ENCODE assay signal across 11 mouse cellular contexts in genomic region chr14:54786489-54786888, GRCm38 (mm10). TPM values are rescaled to one million over a fixed set of nuclear protein-coding genes. Genes with fewer than 3 reads are reported as not detected.
DNase-seq lines count a peak whose midpoint lies in the region; ATAC-seq and TF ChIP-seq lines count a peak whose summit lies in the region.
"Had no signal": no experiment of that assay in that cellular context is flagged by ENCODE, and none has a peak within 500 bp of the region (broad histone marks: within the 10 kb centered on the region; RNA-seq: fewer than 3 reads in every experiment).

No protein-coding gene starts in this region.

- intact Hi-C loops in heart, postnatal 10 days (cut with DNase I), result loop anchor here (1.0 kb wide), 1 partner anchor 72 kb away; no protein-coding TSS in a partner anchor

- no peak overlapping the region for H3K9ac ChIP-seq in lung, embryonic 14.5 days
- H3K9ac ChIP-seq in stomach, embryonic 15.5 days, result no peak overlapping the region
- H3K9ac ChIP-seq in forebrain, embryonic 16.5 days (replicated peaks; ENCODE audit: low read depth, low read length), result no peak overlapping the region
- no peak overlapping the region for H3K9ac ChIP-seq in hindbrain, embryonic 12.5 days
- H3K9ac ChIP-seq: limb, embryonic 15.5 days had no signal

- H3K4me3 ChIP-seq in lung, embryonic 14.5 days (ENCODE audit: low read depth, low read length), result no peak overlapping the region
- H3K4me3 ChIP-seq in lung, adult 2 months (replicated peaks; ENCODE audit: extremely low read depth, low read depth, low read length), result no peak overlapping the region
- no peak overlapping the region for H3K4me3 ChIP-seq in stomach, embryonic 15.5 days (replicated peaks)
- H3K4me3 ChIP-seq in forebrain, embryonic 16.5 days (replicated peaks; ENCODE audit: low read length), result no peak overlapping the region
- H3K4me3 ChIP-seq in hindbrain, embryonic 12.5 days, result no peak overlapping the region
- no peak overlapping the region for H3K4me3 ChIP-seq in forebrain, embryonic 10.5 days
- H3K4me3 ChIP-seq: limb, embryonic 15.5 days had no signal

- H3K4me2 ChIP-seq in lung, embryonic 14.5 days, result peak overlapping the region; percentile 31; the same call in 1 of the 2 replicates
- H3K4me2 ChIP-seq in stomach, embryonic 15.5 days, result no peak overlapping the region; the same call in 1 of the 2 replicates
- no peak overlapping the region for H3K4me2 ChIP-seq in forebrain, embryonic 16.5 days (ENCODE audit: low read length)
- no peak overlapping the region for H3K4me2 ChIP-seq in hindbrain, embryonic 12.5 days (replicated peaks)
- H3K4me2 ChIP-seq: limb, embryonic 15.5 days had no signal

- ATAC-seq in lung, embryonic 14.5 days (ENCODE audit: insufficient read depth), result peak; percentile 62; the same call in 1 of the 2 replicates
- peak; percentile 66; the same call in 1 of the 2 replicates for ATAC-seq in stomach, embryonic 15.5 days (ENCODE audit: insufficient read depth, low FRiP score, low read depth)
- ATAC-seq in forebrain, embryonic 16.5 days, result no peak
- no peak for ATAC-seq in hindbrain, embryonic 12.5 days (ENCODE audit: low FRiP score)

- no peak for TF ChIP-seq POLR2A in lung, adult 2 months (IDR thresholded peaks at IDR 0.05; ENCODE audit: borderline replicate concordance, extremely low read depth, low read depth, low read length)

- no peaks in the 10 kb centered on the region for H3K4me1 ChIP-seq in lung, embryonic 14.5 days (ENCODE audit: insufficient read depth)
- H3K4me1 ChIP-seq in lung, adult 2 months (ENCODE audit: control insufficient read depth, insufficient read depth, low read length), result no peaks in the 10 kb centered on the region
- peaks cover 4% of the 10 kb centered on the region; the same call in 1 of the 2 replicates for H3K4me1 ChIP-seq in stomach, embryonic 15.5 days
- H3K4me1 ChIP-seq in forebrain, embryonic 16.5 days (replicated peaks; ENCODE audit: control insufficient read depth, insufficient read depth, low read length), result 0 out of 2 replicates have a peak, but pooled peaks cover 5% of the 10 kb centered on the region
- H3K4me1 ChIP-seq in hindbrain, embryonic 12.5 days, result no peaks in the 10 kb centered on the region
- no peaks in the 10 kb centered on the region for H3K4me1 ChIP-seq in forebrain, embryonic 10.5 days

- no peaks in the 10 kb centered on the region for H3K36me3 ChIP-seq in lung, embryonic 14.5 days (ENCODE audit: insufficient read depth)
- H3K36me3 ChIP-seq in stomach, embryonic 15.5 days, result no peaks in the 10 kb centered on the region
- no peaks in the 10 kb centered on the region for H3K36me3 ChIP-seq in forebrain, embryonic 16.5 days (ENCODE audit: control insufficient read depth, insufficient read depth)
- H3K36me3 ChIP-seq in hindbrain, embryonic 12.5 days, result no peaks in the 10 kb centered on the region
- no peaks in the 10 kb centered on the region for H3K36me3 ChIP-seq in forebrain, embryonic 10.5 days (replicated peaks)
- H3K36me3 ChIP-seq: G1E; limb, embryonic 15.5 days had no signal

- peaks cover 10% of the 10 kb centered on the region; the same call in 1 of the 2 replicates for H3K27me3 ChIP-seq in lung, embryonic 14.5 days (ENCODE audit: insufficient read depth, low read length)
- no peaks in the 10 kb centered on the region for H3K27me3 ChIP-seq in stomach, embryonic 15.5 days (replicated peaks)
- H3K27me3 ChIP-seq in forebrain, embryonic 16.5 days (replicated peaks; ENCODE audit: control insufficient read depth, insufficient read depth, low read length), result peaks cover 5% of the 10 kb centered on the region; the same call in 1 of the 2 replicates
- H3K27me3 ChIP-seq in hindbrain, embryonic 12.5 days, result no peaks in the 10 kb centered on the region; the same call in none of the 2 replicates
- peaks cover 49% of the 10 kb centered on the region for H3K27me3 ChIP-seq in forebrain, embryonic 10.5 days (ENCODE audit: poor library complexity, severe bottlenecking)

- peak overlapping the region; percentile 30; the same call in 1 of the 2 replicates for H3K27ac ChIP-seq in lung, embryonic 14.5 days (ENCODE audit: low read depth)
- H3K27ac ChIP-seq in stomach, embryonic 15.5 days, result no peak overlapping the region; the same call in 1 of the 2 replicates
- H3K27ac ChIP-seq in forebrain, embryonic 16.5 days (ENCODE audit: low read length), result no peak overlapping the region
- H3K27ac ChIP-seq in hindbrain, embryonic 12.5 days, result no peak overlapping the region
- H3K27ac ChIP-seq in forebrain, embryonic 10.5 days, result no peak overlapping the region
- H3K27ac ChIP-seq: limb, embryonic 15.5 days had no signal

- no peak for TF ChIP-seq CTCF in lung, embryonic 14.5 days (IDR thresholded peaks at IDR 0.05; ENCODE audit: low read depth)
- no peak for TF ChIP-seq CTCF in lung, adult 2 months (IDR thresholded peaks at IDR 0.05; ENCODE audit: insufficient read depth, low read length)

- no peaks in the 10 kb centered on the region for H3K9me3 ChIP-seq in lung, embryonic 14.5 days (ENCODE audit: low read depth, low read length)
- no peaks in the 10 kb centered on the region for H3K9me3 ChIP-seq in stomach, embryonic 15.5 days
- H3K9me3 ChIP-seq in forebrain, embryonic 16.5 days (ENCODE audit: control insufficient read depth, low read length), result no peaks in the 10 kb centered on the region
- no peaks in the 10 kb centered on the region for H3K9me3 ChIP-seq in hindbrain, embryonic 12.5 days (replicated peaks)
- no peaks in the 10 kb centered on the region for H3K9me3 ChIP-seq in forebrain, embryonic 10.5 days
- H3K9me3 ChIP-seq: limb, embryonic 15.5 days had no signal

- WGBS in lung, embryonic 14.5 days, result 29% methylated on average over 10 of the region's 10 CpGs
- 35% methylated on average over 10 of the region's 10 CpGs for WGBS in lung, adult 2 months
- 42% methylated on average over 10 of the region's 10 CpGs for WGBS in stomach, embryonic 15.5 days
- 57% methylated on average over 10 of the region's 10 CpGs for WGBS in forebrain, embryonic 16.5 days
- 72% methylated on average over 10 of the region's 10 CpGs for WGBS in hindbrain, embryonic 12.5 days
- WGBS in forebrain, embryonic 10.5 days, result 85% methylated on average over 10 of the region's 10 CpGs

- DNase-seq in lung, embryonic 14.5 days, result peak; percentile 70
- DNase-seq in lung, adult 2 months, result no peak
- DNase-seq in adrenal gland, postnatal 25 days, result peak; percentile 49
- DNase-seq in heart, postnatal 10 days, result peak; percentile 42 to 60
- DNase-seq in forebrain, embryonic 10.5 days (ENCODE audit: extremely low spot score, low spot score), result no peak

RNA-seq across cellular contexts. Expression of gene Slc7a8, which starts 4.7 kb away (rescaled TPM):
- polyA plus RNA-seq in lung, embryonic 14.5 days (2014; fragmentation: Nextera tagmentation; extraction: Ambion mirVana), result 2.7 and 3.0 TPM in 2 replicates
- 2.9 and 4.0 TPM in 2 replicates for polyA plus RNA-seq in lung, adult 2 months (2012; rRNA removed)
- total RNA-seq in adrenal gland, postnatal 25 days (2021), result 58.4 and 64.6 TPM in 2 replicates
- 1 to 10 TPM; 2.4 to 3.6 TPM for total RNA-seq in heart, postnatal 10 days (2021)
- polyA plus RNA-seq in stomach, embryonic 15.5 days (2015; fragmentation: Nextera tagmentation; extraction: Ambion mirVana), result 8.1 and 12.8 TPM in 2 replicates
- polyA plus RNA-seq in forebrain, embryonic 16.5 days (2015; fragmentation: Nextera tagmentation; extraction: Ambion mirVana), result 8.7 and 8.9 TPM in 2 replicates
- polyA plus RNA-seq in hindbrain, embryonic 12.5 days (2016; fragmentation: Nextera tagmentation; extraction: Ambion mirVana), result 3.9 and 5.7 TPM in 2 replicates
- 1.0 and 2.3 TPM in 2 replicates for polyA plus RNA-seq in forebrain, embryonic 10.5 days (2016; fragmentation: Nextera tagmentation; extraction: Ambion mirVana)

RNA-seq across cellular contexts. Expression of gene Rnf212b, which starts 27.5 kb away (rescaled TPM):
- polyA plus RNA-seq in lung, embryonic 14.5 days (2014; fragmentation: Nextera tagmentation; extraction: Ambion mirVana), result not detected in 2 replicates
- not detected in 2 replicates for polyA plus RNA-seq in lung, adult 2 months (2012; rRNA removed)
- total RNA-seq in adrenal gland, postnatal 25 days (2021), result 1.2 TPM in 1 of 2 replicates, not detected in the other
- not detected for total RNA-seq in heart, postnatal 10 days (2021)
- polyA plus RNA-seq in stomach, embryonic 15.5 days (2015; fragmentation: Nextera tagmentation; extraction: Ambion mirVana), result 0.18 TPM in 1 of 2 replicates, not detected in the other
- polyA plus RNA-seq in forebrain, embryonic 16.5 days (2015; fragmentation: Nextera tagmentation; extraction: Ambion mirVana), result not detected in 2 replicates
- not detected in 2 replicates for polyA plus RNA-seq in hindbrain, embryonic 12.5 days (2016; fragmentation: Nextera tagmentation; extraction: Ambion mirVana)
- not detected in 2 replicates for polyA plus RNA-seq in forebrain, embryonic 10.5 days (2016; fragmentation: Nextera tagmentation; extraction: Ambion mirVana)
- polyA plus RNA-seq: G1E; limb, embryonic 15.5 days; neural tube, embryonic 11.5 days had no signal

Comparison
In these comparisons a context has a peak if more than half of its experiments do, and no peak if none do; other contexts are left out.
1. DNase-seq: peak in lung, embryonic 14.5 days (single experiment), adrenal gland, postnatal 25 days (single experiment) and heart, postnatal 10 days (2 of 2); none in lung, adult 2 months (single experiment) and forebrain, embryonic 10.5 days (single experiment).
2. ATAC-seq: peak in lung, embryonic 14.5 days (single experiment) and stomach, embryonic 15.5 days (single experiment); none in forebrain, embryonic 16.5 days (single experiment) and hindbrain, embryonic 12.5 days (single experiment).